ENCODE assay signal across 9 mouse cellular contexts in the genomic region with DNA sequence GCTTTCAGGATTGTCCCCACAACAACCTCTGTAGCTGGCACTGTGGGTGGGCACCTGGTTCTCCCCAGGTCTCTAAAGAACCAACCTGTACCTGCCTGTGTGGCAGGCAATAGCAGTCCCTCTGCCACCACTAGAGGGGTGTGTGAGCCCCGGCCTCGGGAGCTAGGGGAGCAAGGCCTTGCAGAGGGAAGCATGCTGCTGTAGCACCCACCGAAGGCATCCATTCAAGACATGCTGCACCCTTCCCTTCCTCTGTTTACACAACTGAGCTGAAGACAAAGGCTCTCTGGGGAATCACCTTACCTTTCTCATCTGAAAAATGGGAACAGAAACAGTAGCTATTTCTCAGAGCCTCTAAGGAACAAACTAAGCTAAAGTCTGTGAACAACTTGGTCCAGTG. TPM values are rescaled to one million over a fixed set of nuclear protein-coding genes. Genes with fewer than 3 reads are reported as not detected.
DNase-seq lines count a peak whose midpoint lies in the region; ATAC-seq and TF ChIP-seq lines count a peak whose summit lies in the region.
"Had no signal": no experiment of that assay in that cellular context is flagged by ENCODE, and none has a peak within 500 bp of the region (broad histone marks: within the 10 kb centered on the region; RNA-seq: fewer than 3 reads in every experiment).

No protein-coding gene starts in this region.

- H3K9ac ChIP-seq in heart, postnatal 0 days (replicated peaks; ENCODE audit: low read depth, low read length) = no peak overlapping the region
- H3K9ac ChIP-seq in hindbrain, embryonic 16.5 days (ENCODE audit: low read depth, low read length) = no peak overlapping the region

- TF ChIP-seq EP300 in heart, postnatal 0 days (IDR thresholded peaks at IDR 0.05; ENCODE audit: low read depth) = no peak

- no peaks in the 10 kb centered on the region for H3K9me3 ChIP-seq in heart, postnatal 0 days (replicated peaks; ENCODE audit: control insufficient read depth, low read length)
- H3K9me3 ChIP-seq in hindbrain, embryonic 16.5 days (ENCODE audit: control insufficient read depth, low read length) = no peaks in the 10 kb centered on the region

- no peak overlapping the region for H3K27ac ChIP-seq in heart, postnatal 0 days (ENCODE audit: low read depth)
- H3K27ac ChIP-seq in hindbrain, embryonic 16.5 days (ENCODE audit: low read depth, low read length) = peak overlapping the region; percentile 14; the same call in 1 of the 2 replicates

- peaks cover 83% of the 10 kb centered on the region for H3K27me3 ChIP-seq in heart, postnatal 0 days (ENCODE audit: control insufficient read depth, insufficient read depth, low read length)
- no peaks in the 10 kb centered on the region for H3K27me3 ChIP-seq in hindbrain, embryonic 16.5 days (replicated peaks; ENCODE audit: control insufficient read depth, insufficient read depth, low read length)

- H3K4me3 ChIP-seq in heart, postnatal 0 days (ENCODE audit: low read depth, low read length) = no peak overlapping the region
- H3K4me3 ChIP-seq in hindbrain, embryonic 16.5 days (ENCODE audit: low read length) = no peak overlapping the region
- H3K4me3 ChIP-seq: myocyte had no signal

- peak; percentile 22; the same call in 1 of the 2 replicates for TF ChIP-seq CTCF in heart, postnatal 0 days (IDR thresholded peaks at IDR 0.05; ENCODE audit: low read depth)

- H3K4me2 ChIP-seq in heart, postnatal 0 days (ENCODE audit: low read depth, low read length) = no peak overlapping the region
- H3K4me2 ChIP-seq in hindbrain, embryonic 16.5 days (ENCODE audit: low read length) = no peak overlapping the region

- no peak for ATAC-seq in heart, postnatal 0 days (ENCODE audit: insufficient read depth, low read depth)
- no peak for ATAC-seq in hindbrain, embryonic 16.5 days

- no peaks in the 10 kb centered on the region for H3K36me3 ChIP-seq in heart, postnatal 0 days (replicated peaks; ENCODE audit: control insufficient read depth, insufficient read depth, low read length)
- H3K36me3 ChIP-seq in hindbrain, embryonic 16.5 days (ENCODE audit: control insufficient read depth, insufficient read depth, low read length) = no peaks in the 10 kb centered on the region

- no peak for DNase-seq in heart, postnatal 0 days (ENCODE audit: low spot score)
- DNase-seq in heart, postnatal 4 days = no peak
- DNase-seq in spleen, adult 18-20 months = peak; percentile 64 to 65
- DNase-seq in spleen, adult 12 weeks (ENCODE audit: low spot score) = no peak
- DNase-seq in left cerebral cortex, adult 8-10 months (ENCODE audit: low spot score in 2 of 2) = no peak
- DNase-seq in adipocyte (ENCODE audit: low spot score) (no peak), MN1 (ENCODE audit: low spot score) (no peak)

- WGBS in heart, postnatal 0 days = 12% methylated on average over 3 of the region's 3 CpGs
- 4% methylated on average over 3 of the region's 3 CpGs for WGBS in hindbrain, embryonic 16.5 days

- H3K4me1 ChIP-seq in heart, postnatal 0 days (ENCODE audit: control insufficient read depth, insufficient read depth) = no peaks in the 10 kb centered on the region
- peaks cover 41% of the 10 kb centered on the region for H3K4me1 ChIP-seq in hindbrain, embryonic 16.5 days (ENCODE audit: control insufficient read depth, insufficient read depth, low read depth, low read length)

RNA-seq across cellular contexts. Expression of gene Rhbg, which starts 19.3 kb away (rescaled TPM):
- 0.19 TPM in 1 of 2 replicates, not detected in the other for total RNA-seq in heart, postnatal 0 days (2014; rRNA removed; ENCODE audit: low replicate concordance)
- not detected in 2 replicates for polyA plus RNA-seq in heart, postnatal 0 days (2015; fragmentation: Nextera tagmentation; extraction: Ambion mirVana)
- not detected for total RNA-seq in heart, postnatal 4 days (2021)
- polyA plus RNA-seq in hindbrain, embryonic 16.5 days (2015; fragmentation: Nextera tagmentation; extraction: Ambion mirVana) = 0.52 and 0.99 TPM in 2 replicates
- total RNA-seq in left cerebral cortex, adult 8-10 months (2022) = not detected
- polyA plus RNA-seq: myocyte had no signal

RNA-seq across cellular contexts. Expression of gene Gm38392, which starts 51.8 kb away (rescaled TPM):
- not detected in 2 replicates for total RNA-seq in heart, postnatal 0 days (2014; rRNA removed; ENCODE audit: low replicate concordance)
- 0.16 TPM in 1 of 2 replicates, not detected in the other for polyA plus RNA-seq in heart, postnatal 0 days (2015; fragmentation: Nextera tagmentation; extraction: Ambion mirVana)
- not detected for total RNA-seq in heart, postnatal 4 days (2021)
- not detected in 2 replicates for polyA plus RNA-seq in hindbrain, embryonic 16.5 days (2015; fragmentation: Nextera tagmentation; extraction: Ambion mirVana)
- under 1 TPM in 1 of 4 experiments, not detected in 3; 0.61 TPM for total RNA-seq in left cerebral cortex, adult 8-10 months (2022)

Comparison
In these comparisons a context has a peak if more than half of its experiments do, and no peak if none do; other contexts are left out.
1. DNase-seq: peak in spleen, adult 18-20 months (2 of 2); none in heart, postnatal 0 days (single experiment), heart, postnatal 4 days (single experiment), spleen, adult 12 weeks (single experiment), left cerebral cortex, adult 8-10 months (0 of 2), adipocyte (single experiment) and MN1 (single experiment).